Mouse (Mus musculus) embryonic facial prominence, embryonic 15.5 days (tissue): ENCODE measurements around the gene Tmem50a. TPM values are rescaled to one million over a fixed set of nuclear protein-coding genes. Genes with fewer than 3 reads are reported as not detected.
A peak's percentile ranks its signal among the peaks of the same experiment; 100 is the strongest.

Experiments
- ATAC-seq: fragments of 200-750 bp; cut with Nextera tagmentation; 2 replicates; pipeline ENCODE4 v1.8.0; 2017; ENCODE audit warnings: low read depth, moderate TSS enrichment; ENCODE audit not compliant: insufficient number of reproducible peaks, low FRiP score, low TSS enrichment
- H3K27ac ChIP-seq: fragments of 300-500 bp; sonication (generic); replicated peaks from 2 replicates; pipeline ENCODE4 v1.5.1; 2015; ENCODE audit warnings: mild to moderate bottlenecking, inconsistent platforms
- H3K27me3 ChIP-seq: fragments of 300-500 bp; sonication (generic); 2 replicates; pipeline ENCODE4 v1.6.1; 2015; ENCODE audit warnings: inconsistent platforms
- H3K36me3 ChIP-seq: fragments of 300-500 bp; sonication (generic); 2 replicates; pipeline ENCODE4 v1.6.1; 2015; ENCODE audit warnings: mild to moderate bottlenecking, inconsistent platforms
- H3K4me1 ChIP-seq: fragments of 300-500 bp; sonication (generic); 2 replicates; pipeline ENCODE4 v1.6.1; 2015; ENCODE audit warnings: inconsistent platforms
- H3K4me2 ChIP-seq: fragments of 300-500 bp; sonication (generic); replicated peaks from 2 replicates; pipeline ENCODE4 v1.6.1; 2015; ENCODE audit warnings: mild to moderate bottlenecking, inconsistent platforms
- H3K4me3 ChIP-seq: fragments of 300-500 bp; sonication (generic); replicated peaks from 2 replicates; pipeline ENCODE4 v1.5.1; 2015; ENCODE audit warnings: mild to moderate bottlenecking, inconsistent platforms
- H3K9ac ChIP-seq: fragments of 300-500 bp; sonication (generic); 2 replicates; pipeline ENCODE4 v1.6.1; 2015; ENCODE audit warnings: inconsistent platforms
- H3K9me3 ChIP-seq: fragments of 300-500 bp; sonication (generic); replicated peaks from 2 replicates; pipeline ENCODE4 v1.6.1; 2016; ENCODE audit warnings: inconsistent platforms
- WGBS: fragments of 180-500 bp; shearing (Covaris S2); methylation state at CpG from one replicate; pipeline ENCODE4 v1.1.7; 2015; 5-methylcytosine and 5-hydroxymethylcytosine counted together
- polyA plus RNA-seq: library from polyadenylated mRNA; unstranded; fragments of >200 nt; fragmentation: Nextera tagmentation; extraction: Ambion mirVana; gene quantifications from 2 replicates; pipeline ENCODE4 v1.2.1, GENCODE M21; 2015

The Tmem50a gene
- polyA plus RNA-seq = 190 and 193 TPM in 2 replicates

DNA sequence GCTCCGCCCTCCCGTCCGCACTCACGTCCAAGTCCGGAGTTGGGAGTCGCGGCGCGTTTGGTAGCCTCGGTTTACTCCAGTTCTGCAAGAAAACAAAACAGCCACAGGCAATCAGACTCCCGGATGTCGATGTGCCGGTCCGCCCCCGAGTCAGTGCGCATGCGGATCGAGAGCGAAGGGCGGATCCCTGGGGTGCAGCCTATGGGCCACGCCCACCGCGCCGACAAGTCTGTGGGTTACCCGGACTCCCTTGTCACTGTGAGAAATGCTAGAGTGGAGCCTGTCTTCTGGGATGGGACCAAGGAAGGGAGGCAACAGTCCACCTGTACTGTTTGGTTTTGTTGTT is at the start of gene Tmem50a:
Gene Tmem50a, minus strand, starts transcription at position 161 of the 346 bp plus-strand sequence.
- Histone ChIP-seq H3K4me1 (peaks cover 21% of the 10 kb centered on the region), H3K4me2 (peak within 1 kb of the TSS; percentile 58), H3K27me3 (no peaks in the 10 kb centered on the region), H3K9ac (peak within 1 kb of the TSS; percentile 83), H3K27ac (peak within 1 kb of the TSS; percentile 98), H3K9me3 (no peaks in the 10 kb centered on the region), H3K36me3 (peaks cover 14% of the 10 kb centered on the region; the same call in 1 of the 2 replicates), H3K4me3 (peak within 1 kb of the TSS; percentile 93)
- peak; percentile 89 for ATAC-seq
- WGBS = under 1% methylated on average over 25 of the region's 25 CpGs

GRCm38 (mm10) chr4:134963021-134963776 is 48.4 kb upstream of the Tmem50a start:
- Histone ChIP-seq H3K4me1 (peaks cover 7% of the 10 kb centered on the region; the same call in 1 of the 2 replicates), H3K27me3 (0 out of 2 replicates have a peak, but pooled peaks cover 7% of the 10 kb centered on the region), H3K27ac (no peak overlapping the region), H3K4me2 (peak overlapping the region; percentile 38), H3K9ac (no peak overlapping the region), H3K4me3 (peak overlapping the region; percentile 17; the same call in 1 of the 2 replicates), H3K36me3 (no peaks in the 10 kb centered on the region), H3K9me3 (no peaks in the 10 kb centered on the region)
- peak; percentile 51 for ATAC-seq
- WGBS = 22% methylated on average over 19 of the region's 19 CpGs

GRCm38 (mm10) chr4:134956328-134956727 is 41.5 kb upstream of the Tmem50a start:
- ATAC-seq = no peak
- no peaks in the 10 kb centered on the region for H3K9me3 ChIP-seq
- peaks cover 16% of the 10 kb centered on the region for H3K4me1 ChIP-seq
- 19% methylated on average over 3 of the region's 3 CpGs for WGBS
- H3K9ac ChIP-seq = no peak overlapping the region
- H3K4me3 ChIP-seq = no peak overlapping the region
- no peaks in the 10 kb centered on the region for H3K36me3 ChIP-seq
- H3K4me2 ChIP-seq = no peak overlapping the region
- no peak overlapping the region for H3K27ac ChIP-seq
- peaks cover 19% of the 10 kb centered on the region for H3K27me3 ChIP-seq

DNA sequence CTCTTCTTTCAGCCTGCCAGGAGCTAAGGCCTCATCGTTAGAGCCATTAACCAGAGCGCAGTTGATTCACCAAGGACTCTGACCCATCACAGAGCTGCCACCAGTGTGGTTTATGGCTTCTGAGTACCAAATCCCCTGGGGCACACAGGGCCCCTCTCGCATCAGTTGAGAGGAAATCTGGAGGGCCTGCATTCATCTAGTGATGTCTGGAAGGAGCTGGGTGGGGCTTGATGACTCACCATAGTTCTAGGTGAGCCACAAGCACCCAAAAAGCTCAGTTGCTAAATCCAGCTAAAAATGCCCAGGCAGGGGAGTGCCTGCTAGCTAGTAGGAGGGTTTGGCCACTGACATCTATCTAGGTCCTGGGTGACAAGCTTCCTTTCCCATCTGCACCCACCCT is 41.0 kb upstream of the Tmem50a start:
- Histone ChIP-seq H3K4me2 (no peak overlapping the region), H3K4me3 (no peak overlapping the region), H3K27ac (no peak overlapping the region), H3K27me3 (peaks cover 19% of the 10 kb centered on the region), H3K4me1 (peaks cover 17% of the 10 kb centered on the region), H3K9ac (no peak overlapping the region), H3K36me3 (no peaks in the 10 kb centered on the region), H3K9me3 (no peaks in the 10 kb centered on the region)
- ATAC-seq = no peak
- 67% methylated on average over 3 of the region's 3 CpGs for WGBS

- H3K9me3 ChIP-seq = no peaks in the 10 kb centered on the region
Measured at GRCm38 (mm10) chr4:134955196-134955595, 40.4 kb upstream of the Tmem50a start.

DNA sequence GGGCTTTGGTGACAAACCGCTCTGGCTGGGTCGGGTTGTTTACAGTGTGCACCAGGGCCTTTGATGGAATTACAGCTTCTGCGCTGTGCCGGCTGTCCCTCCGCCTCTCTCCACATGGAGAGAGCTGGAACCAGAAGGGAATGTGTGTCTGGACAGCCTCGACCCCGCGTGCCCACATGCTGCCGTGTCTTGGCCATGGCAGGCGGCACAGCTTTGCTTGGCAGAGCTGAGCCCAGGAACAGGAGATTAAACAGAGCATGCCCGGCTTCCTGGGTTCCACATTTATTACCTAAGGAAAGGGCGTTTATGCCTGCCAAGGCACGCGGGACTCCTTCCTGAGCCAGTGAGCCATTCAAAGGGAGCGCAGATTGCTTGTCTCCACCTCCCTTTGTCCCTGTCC is 39.6 kb upstream of the Tmem50a start:
- no peak for ATAC-seq
- no peak overlapping the region for H3K9ac ChIP-seq
- no peak overlapping the region for H3K4me2 ChIP-seq
- H3K36me3 ChIP-seq = no peaks in the 10 kb centered on the region
- H3K27me3 ChIP-seq = peaks cover 19% of the 10 kb centered on the region
- no peak overlapping the region for H3K4me3 ChIP-seq
- WGBS = 20% methylated on average over 15 of the region's 15 CpGs
- peaks cover 24% of the 10 kb centered on the region for H3K4me1 ChIP-seq
- H3K27ac ChIP-seq = no peak overlapping the region
- H3K9me3 ChIP-seq = no peaks in the 10 kb centered on the region

More at GRCm38 (mm10) chr4:134955196-134955595, 40.4 kb upstream of the Tmem50a start:
- Histone ChIP-seq H3K9ac (no peak overlapping the region), H3K4me3 (no peak overlapping the region), H3K36me3 (no peaks in the 10 kb centered on the region), H3K4me2 (no peak overlapping the region), H3K4me1 (peaks cover 23% of the 10 kb centered on the region), H3K27me3 (peaks cover 19% of the 10 kb centered on the region), H3K27ac (no peak overlapping the region)
- 73% methylated on average over 2 of the region's 2 CpGs for whole genome bisulfite sequencing
- ATAC-seq = no peak

- Histone ChIP-seq H3K9me3 (no peaks in the 10 kb centered on the region), H3K27ac (peak overlapping the region; percentile 56), H3K36me3 (no peaks in the 10 kb centered on the region), H3K4me3 (no peak overlapping the region), H3K9ac (no peak overlapping the region), H3K4me2 (0 out of 2 replicates have a peak overlapping the region, but pooled peaks have one; percentile 8), H3K4me1 (peaks cover 26% of the 10 kb centered on the region), H3K27me3 (peaks cover 6% of the 10 kb centered on the region)
- 14% methylated on average over 11 of the region's 11 CpGs for WGBS
- peak; percentile 88 for ATAC-seq
Measured at GRCm38 (mm10) chr4:134950518-134951091, 35.8 kb upstream of the Tmem50a start.

DNA sequence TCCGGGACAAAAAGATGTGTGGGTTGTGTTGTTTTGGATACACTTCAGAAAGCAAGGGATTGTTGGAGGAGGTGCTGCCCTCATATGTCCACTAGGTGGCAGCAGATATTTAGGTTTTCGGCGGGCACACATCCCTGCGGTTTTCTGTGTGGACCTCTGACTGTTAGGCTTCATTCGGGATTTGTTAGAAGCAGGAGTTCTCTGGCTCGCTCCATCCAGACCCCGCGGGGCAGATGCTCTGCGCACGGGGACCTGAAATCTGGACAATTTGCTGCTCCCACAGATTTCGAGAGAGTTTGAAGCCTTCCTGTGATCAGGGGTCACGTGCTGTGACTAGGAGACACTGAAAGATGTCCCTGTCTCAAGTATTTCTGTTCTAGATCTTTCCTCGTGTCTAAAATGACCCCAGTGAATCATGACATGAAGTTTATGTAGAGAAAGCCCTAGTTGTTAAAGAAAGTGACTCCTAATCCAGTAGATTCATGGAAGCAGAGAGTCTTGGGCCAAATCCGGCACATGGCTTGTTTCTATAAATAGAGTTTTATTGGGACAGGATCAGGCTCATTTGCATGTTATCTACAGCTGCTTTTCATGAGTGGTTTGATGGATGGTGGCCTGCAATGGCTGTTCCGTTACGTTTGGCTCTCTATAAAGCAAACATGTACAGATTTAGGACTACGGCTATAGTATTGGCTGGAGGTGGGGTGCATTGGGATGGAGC is 31.4 kb upstream of the Tmem50a start:
- no peak for ATAC-seq
- H3K4me2 ChIP-seq = peak overlapping the region; percentile 47
- H3K27ac ChIP-seq = no peak overlapping the region
- peaks cover 34% of the 10 kb centered on the region for H3K4me1 ChIP-seq
- H3K9me3 ChIP-seq = no peaks in the 10 kb centered on the region
- H3K4me3 ChIP-seq = peak overlapping the region; percentile 18; the same call in 1 of the 2 replicates
- no peaks in the 10 kb centered on the region for H3K36me3 ChIP-seq
- no peak overlapping the region for H3K9ac ChIP-seq
- H3K27me3 ChIP-seq = peaks cover 8% of the 10 kb centered on the region; the same call in 1 of the 2 replicates
- WGBS = 13% methylated on average over 17 of the region's 17 CpGs

GRCm38 (mm10) chr4:134943758-134944538 is 29.1 kb upstream of the Tmem50a start:
- peaks cover 26% of the 10 kb centered on the region for H3K4me1 ChIP-seq
- H3K4me2 ChIP-seq = 0 out of 2 replicates have a peak overlapping the region, but pooled peaks have one; percentile 3
- peaks cover 9% of the 10 kb centered on the region; the same call in 1 of the 2 replicates for H3K27me3 ChIP-seq
- H3K27ac ChIP-seq = no peak overlapping the region
- no peak overlapping the region for H3K9ac ChIP-seq
- H3K9me3 ChIP-seq = no peaks in the 10 kb centered on the region
- H3K4me3 ChIP-seq = no peak overlapping the region
- H3K36me3 ChIP-seq = no peaks in the 10 kb centered on the region
- WGBS = 31% methylated on average over 27 of the region's 27 CpGs
- peak; percentile 75 for ATAC-seq

DNA sequence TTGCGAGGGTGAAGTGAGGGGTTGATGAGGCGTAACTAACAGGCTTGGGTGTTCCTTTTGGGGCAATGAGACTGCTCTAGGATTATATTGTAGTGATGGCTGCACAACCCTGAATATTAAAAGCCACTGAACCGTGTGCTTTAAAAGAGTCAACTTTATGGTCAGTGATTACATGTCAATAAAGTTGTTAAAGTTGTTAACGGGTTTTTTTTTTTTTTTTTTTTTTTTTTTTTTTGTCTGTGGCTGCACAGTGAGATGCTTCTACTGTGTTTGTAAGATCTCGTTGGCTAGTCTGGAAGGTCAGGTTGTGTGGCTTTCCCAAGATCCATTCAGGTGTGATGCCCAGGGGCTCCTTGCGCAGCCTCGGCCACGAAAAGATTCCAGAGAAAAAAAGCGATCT is 25.1 kb upstream of the Tmem50a start:
- Histone ChIP-seq H3K4me2 (peak overlapping the region; percentile 17; the same call in 1 of the 2 replicates), H3K27ac (no peak overlapping the region), H3K9ac (no peak overlapping the region), H3K9me3 (no peaks in the 10 kb centered on the region), H3K4me3 (no peak overlapping the region), H3K4me1 (peaks cover 12% of the 10 kb centered on the region; the same call in 1 of the 2 replicates), H3K27me3 (peaks cover 5% of the 10 kb centered on the region; the same call in 1 of the 2 replicates), H3K36me3 (peaks cover 19% of the 10 kb centered on the region)
- 60% methylated on average over 9 of the region's 9 CpGs for WGBS
- no peak for ATAC-seq
